Mouse (Mus musculus) lung, postnatal 0 days (tissue): ENCODE data around the gene Pde4c.

Source experiments
- CTCF ChIP-seq: IDR thresholded peaks from 2 replicates; pipeline ENCODE4 v1.5.1; 2016; ENCODE audit warnings: antibody characterized with exemption, mild to moderate bottlenecking
- EP300 ChIP-seq: IDR thresholded peaks from 2 replicates; pipeline ENCODE4 v1.6.1; 2016; ENCODE audit warnings: antibody characterized with exemption, mild to moderate bottlenecking, control low read depth

DNA sequence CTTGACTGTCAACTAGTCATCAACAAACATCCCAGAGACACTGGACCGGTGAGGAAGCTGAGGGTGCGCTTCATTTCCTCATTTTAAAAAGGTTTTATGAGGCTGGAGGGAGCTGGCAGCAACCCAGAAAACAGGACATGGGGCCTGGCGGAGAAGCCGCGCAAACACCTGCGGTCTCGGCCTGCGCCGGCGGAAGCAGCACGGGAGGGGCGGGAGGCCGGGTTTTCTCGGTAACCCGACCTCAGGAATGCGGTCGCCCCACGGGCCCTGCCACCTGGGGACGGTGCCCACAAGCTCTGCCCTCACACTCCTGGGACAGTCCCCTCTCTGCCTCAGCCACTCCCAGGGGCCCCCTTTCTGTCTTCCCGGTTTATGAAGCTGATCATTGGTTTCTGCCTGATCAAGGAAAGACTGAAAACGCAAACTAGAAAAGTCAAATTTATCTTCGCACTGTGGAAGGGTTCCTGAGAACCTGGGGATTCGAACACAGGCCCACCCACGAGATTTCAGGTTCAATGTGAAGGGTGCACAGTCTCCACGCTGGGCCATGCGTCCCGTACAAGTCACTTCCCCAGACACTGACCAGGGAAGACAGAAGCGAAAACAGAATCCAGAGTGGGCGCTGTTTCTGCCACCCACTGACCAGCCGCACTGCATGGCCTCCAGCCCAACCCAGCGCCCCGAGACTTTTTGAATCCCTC lies 28.1 kb upstream of the Pde4c start:
- TF ChIP-seq CTCF (no peak), EP300 (no peak)
